Mouse (Mus musculus) CH12.LX (cell line): ENCODE results near the gene Ercc8. TPM values are rescaled to one million over a fixed set of nuclear protein-coding genes. Genes with fewer than 3 reads are reported as not detected.
A peak's percentile ranks its signal among the peaks of the same experiment; 100 is the strongest.

Experiments
- DNase-seq: peaks from one replicate; pipeline ENCODE4 v3.0.0-alpha.2; 2013; ENCODE audit errors: extremely low read depth
- H3K27ac ChIP-seq: 2 replicates; pipeline ENCODE4 v1.5.1; 2012; ENCODE audit warnings: low read depth, mild to moderate bottlenecking, control low read depth, moderate library complexity; ENCODE audit not compliant: insufficient read depth
- H3K27me3 ChIP-seq: replicated peaks from 2 replicates; pipeline ENCODE3; 2012; ENCODE audit warnings: inconsistent platforms
- H3K36me3 ChIP-seq, 2 experiments: replicated peaks in 1 of 2; 2 replicates each; pipeline versions ENCODE3 to v1.6.1; 2012; ENCODE audit warnings: inconsistent platforms in 1 of 2, low read length in 1 of 2, mild to moderate bottlenecking in 1 of 2, mixed read lengths in 1 of 2, moderate library complexity in 1 of 2; ENCODE audit not compliant: control insufficient read depth in 1 of 2, insufficient read depth in 1 of 2
- H3K4me1 ChIP-seq, 2 experiments: 2 replicates each; pipeline ENCODE4 v1.6.1; 2012; ENCODE audit warnings: inconsistent platforms in 1 of 2, moderate library complexity in 1 of 2; ENCODE audit not compliant: insufficient read depth in 2 of 2, control insufficient read depth in 1 of 2
- H3K4me2 ChIP-seq: 2 replicates; pipeline ENCODE4 v1.6.1; 2012; ENCODE audit warnings: low read depth, mild to moderate bottlenecking, control low read depth; ENCODE audit not compliant: poor library complexity, insufficient read depth, severe bottlenecking
- H3K4me3 ChIP-seq, 3 experiments: fragments of 150-350 bp in 1 of 3; sonication (generic) in 1 of 3; replicated peaks in 1 of 3; 2 replicates each; pipeline versions ENCODE3 to v1.5.1; 2011 to 2012; ENCODE audit warnings: low read depth in 2 of 3, low read length in 2 of 3, mild to moderate bottlenecking in 2 of 3, moderate library complexity in 2 of 3, control low read depth in 1 of 3, improper control_type of control experiment in 1 of 3, inconsistent platforms in 1 of 3, mixed read lengths in 1 of 3; ENCODE audit not compliant: poor library complexity in 1 of 3
- H3K79me2 ChIP-seq: replicated peaks from 2 replicates; pipeline ENCODE4 v1.6.1; 2012; ENCODE audit warnings: mild to moderate bottlenecking, moderate library complexity; ENCODE audit not compliant: control insufficient read depth, poor library complexity, insufficient read depth, severe bottlenecking; ENCODE audit errors: extremely low read depth
- H3K9ac ChIP-seq: 2 replicates; pipeline ENCODE4 v1.6.1; 2012; ENCODE audit warnings: low read depth, mild to moderate bottlenecking, control low read depth, moderate library complexity; ENCODE audit not compliant: insufficient read depth
- H3K9me3 ChIP-seq: replicated peaks from 2 replicates; pipeline ENCODE3; 2012; ENCODE audit warnings: low read length, inconsistent platforms, mixed read lengths
- CHD1 ChIP-seq: IDR thresholded peaks from 2 replicates; pipeline ENCODE4 v1.6.1; 2012; ENCODE audit warnings: low read depth, low read length, improper control_type of control experiment, inconsistent platforms
- CHD2 ChIP-seq: IDR thresholded peaks from 2 replicates; pipeline ENCODE4 v1.6.1; 2011; ENCODE audit warnings: low read length, improper control_type of control experiment
- CTCF ChIP-seq, 2 experiments: IDR thresholded peaks in 1 of 2; conservative IDR thresholded peaks in 1 of 2; 2 replicates each; pipeline ENCODE4 v1.5.1; 2011 to 2012; ENCODE audit warnings: low read depth in 2 of 2, low read length in 2 of 2, improper control_type of control experiment in 1 of 2, inconsistent platforms in 1 of 2, mild to moderate bottlenecking in 1 of 2, moderate library complexity in 1 of 2
- E2F4 ChIP-seq: IDR thresholded peaks from 2 replicates; pipeline ENCODE4 v1.6.1; 2011; ENCODE audit warnings: low read depth, low read length, improper control_type of control experiment; ENCODE audit not compliant: insufficient replicate concordance
- ELF1 ChIP-seq: IDR thresholded peaks from 2 replicates; pipeline ENCODE4 v1.6.1; 2014; ENCODE audit warnings: low read depth, mild to moderate bottlenecking, inconsistent platforms, low read length, improper control_type of control experiment
- EP300 ChIP-seq: IDR thresholded peaks from 2 replicates; pipeline ENCODE4 v1.6.1; 2011; ENCODE audit warnings: low read length, improper control_type of control experiment
- ETS1 ChIP-seq: conservative IDR thresholded peaks from 2 replicates; pipeline ENCODE4 v1.6.1; 2012; ENCODE audit warnings: low read depth, mild to moderate bottlenecking, inconsistent platforms, low read length, improper control_type of control experiment, moderate library complexity
- GABPA ChIP-seq: IDR thresholded peaks from 2 replicates; pipeline ENCODE4 v1.6.1; 2012; ENCODE audit warnings: low read depth, low read length, improper control_type of control experiment, inconsistent platforms; ENCODE audit not compliant: insufficient replicate concordance
- HCFC1 ChIP-seq: IDR thresholded peaks from 2 replicates; pipeline ENCODE4 v1.6.1; 2012; ENCODE audit warnings: low read depth, mild to moderate bottlenecking, inconsistent platforms, low read length, improper control_type of control experiment
- IRF4 ChIP-seq: IDR thresholded peaks from 2 replicates; pipeline ENCODE4 v1.6.1; 2014; ENCODE audit warnings: low read depth, mild to moderate bottlenecking, inconsistent platforms, low read length, improper control_type of control experiment
- JUN ChIP-seq: IDR thresholded peaks from 2 replicates; pipeline ENCODE4 v1.6.1; 2011; ENCODE audit warnings: low read depth, mild to moderate bottlenecking, low read length, improper control_type of control experiment, moderate library complexity; ENCODE audit not compliant: insufficient read depth
- JUND ChIP-seq: conservative IDR thresholded peaks from 2 replicates; pipeline ENCODE4 v1.6.1; 2011; ENCODE audit warnings: low read depth, low read length, improper control_type of control experiment
- KAT2A ChIP-seq: IDR thresholded peaks from 2 replicates; pipeline ENCODE4 v1.6.1; 2012; ENCODE audit warnings: low read length, improper control_type of control experiment, inconsistent platforms; ENCODE audit not compliant: insufficient replicate concordance
- MAFK ChIP-seq: IDR thresholded peaks from 2 replicates; pipeline ENCODE4 v1.6.1; 2011; ENCODE audit warnings: low read length, improper control_type of control experiment; ENCODE audit not compliant: insufficient replicate concordance
- MAX ChIP-seq: IDR thresholded peaks from 2 replicates; pipeline ENCODE4 v1.6.1; 2011; ENCODE audit warnings: low read length, improper control_type of control experiment
- MEF2A ChIP-seq: IDR thresholded peaks from 2 replicates; pipeline ENCODE4 v1.6.1; 2014; ENCODE audit warnings: low read depth, mild to moderate bottlenecking, inconsistent platforms, low read length, improper control_type of control experiment, borderline replicate concordance
- MXI1 ChIP-seq: IDR thresholded peaks from 2 replicates; pipeline ENCODE4 v1.6.1; 2011; ENCODE audit warnings: mild to moderate bottlenecking, low read depth, low read length, improper control_type of control experiment
- MYC ChIP-seq: IDR thresholded peaks from 2 replicates; pipeline ENCODE4 v1.6.1; 2011; ENCODE audit warnings: low read depth, mild to moderate bottlenecking, improper control_type of control experiment, low read length
- NELFE ChIP-seq: IDR thresholded peaks from 2 replicates; pipeline ENCODE4 v1.6.1; 2011; ENCODE audit warnings: low read depth, low read length, improper control_type of control experiment
- NRF1 ChIP-seq: IDR thresholded peaks from 2 replicates; pipeline ENCODE4 v1.6.1; 2014; ENCODE audit warnings: low read depth, mild to moderate bottlenecking, inconsistent platforms, low read length, improper control_type of control experiment, moderate library complexity
- POLR2A ChIP-seq: IDR thresholded peaks from 2 replicates; pipeline ENCODE4 v1.6.1; 2011; ENCODE audit warnings: low read depth, mild to moderate bottlenecking, improper control_type of control experiment, low read length
- POLR2AphosphoS2 ChIP-seq: IDR thresholded peaks from 2 replicates; pipeline ENCODE4 v1.6.1; 2011; ENCODE audit warnings: low read depth, low read length, improper control_type of control experiment
- RAD21 ChIP-seq: IDR thresholded peaks from 2 replicates; pipeline ENCODE4 v1.6.1; 2011; ENCODE audit warnings: low read depth, mild to moderate bottlenecking, low read length, improper control_type of control experiment, moderate library complexity
- RCOR1 ChIP-seq: conservative IDR thresholded peaks from 2 replicates; pipeline ENCODE4 v1.6.1; 2012; ENCODE audit warnings: low read depth, mild to moderate bottlenecking, inconsistent platforms, low read length, improper control_type of control experiment
- SMC3 ChIP-seq: IDR thresholded peaks from 2 replicates; pipeline ENCODE4 v1.6.1; 2011; ENCODE audit warnings: low read depth, low read length, improper control_type of control experiment
- TBP ChIP-seq: conservative IDR thresholded peaks from 2 replicates; pipeline ENCODE4 v1.6.1; 2011; ENCODE audit warnings: low read depth, low read length, improper control_type of control experiment
- TCF12 ChIP-seq: IDR thresholded peaks from 2 replicates; pipeline ENCODE4 v1.6.1; 2014; ENCODE audit warnings: low read depth, mild to moderate bottlenecking, inconsistent platforms, low read length, improper control_type of control experiment
- USF1 ChIP-seq: IDR thresholded peaks from 2 replicates; pipeline ENCODE4 v1.6.1; 2014; ENCODE audit warnings: low read depth, mild to moderate bottlenecking, inconsistent platforms, low read length, improper control_type of control experiment
- USF2 ChIP-seq: conservative IDR thresholded peaks from 2 replicates; pipeline ENCODE4 v1.6.1; 2011; ENCODE audit warnings: low read depth, low read length, improper control_type of control experiment
- ZKSCAN1 ChIP-seq: IDR thresholded peaks from 2 replicates; pipeline ENCODE4 v1.6.1; 2012; ENCODE audit warnings: low read depth, inconsistent platforms, low read length, improper control_type of control experiment, borderline replicate concordance
- ZNF384 ChIP-seq: IDR thresholded peaks from 2 replicates; pipeline ENCODE4 v1.6.1; 2012; ENCODE audit warnings: low read depth, low read length, improper control_type of control experiment, inconsistent platforms
- dilution Hi-C: fragments of 300-500 bp; cut with MboI; formaldehyde crosslinking; loops from 2 replicates; pipeline ENCODE4 v1.14.3; 2020; ENCODE audit warnings: low sequenced_read_pairs; ENCODE audit not compliant: extremely low pct_unique_long_range_greater_than_20kb, extremely low pct_ligation_motif_present
- in situ Hi-C: fragments of 300-500 bp; cut with MboI; formaldehyde crosslinking; loops from 3 replicates; pipeline ENCODE4 v1.14.3; 2019; ENCODE audit warnings: low sequenced_read_pairs, low pct_ligation_motif_present, low pct_unique_long_range_greater_than_20kb, mixed read lengths
- polyA plus RNA-seq: library from polyadenylated mRNA; unstranded; fragments of >175 nt; gene quantifications from 2 replicates; pipeline ENCODE4 v1.2.1, GENCODE M21; 2012; ENCODE audit warnings: low read depth; ENCODE audit not compliant: insufficient read length
- total RNA-seq, 2 experiments: library from RNA; depleted of rRNA; stranded (reverse); fragments of 300-350 nt in 1 of 2; fragments of >200 nt in 1 of 2; gene quantifications; 2 replicates each; pipeline ENCODE4 v1.2.3; 2012 to 2014

The Ercc8 gene
- total and polyA plus RNA-seq, 3 experiments: 20.0 to 29.4 (median 20.7) TPM

GRCm38 (mm10) chr13:108210960-108211359 is 52.4 kb downstream of the Ercc8 start:
- H3K9me3 ChIP-seq: no peaks in the 10 kb centered on the region
- peaks cover 5% of the 10 kb centered on the region for H3K79me2 ChIP-seq
- no peaks in the 10 kb centered on the region for H3K36me3 ChIP-seq
- H3K4me2 ChIP-seq: no peak overlapping the region
- no peak overlapping the region for H3K9ac ChIP-seq
- no peaks in the 10 kb centered on the region for H3K27me3 ChIP-seq
- in situ Hi-C loops (loop anchor here (5.0 kb wide), 1 partner anchor 106 kb away; the partner anchor contains the start of gene Depdc1b), dilution Hi-C loops (no loop called here)
- no peak overlapping the region for H3K27ac ChIP-seq
- TF ChIP-seq HCFC1 (no peak), POLR2AphosphoS2 (no peak), KAT2A (no peak), USF2 (no peak), JUN (no peak), JUND (no peak), CTCF (conservative IDR thresholded peaks at IDR 0.05 in 1 of 2, IDR thresholded peaks at IDR 0.05 in 1 of 2; ENCODE audit: low read depth in 2 of 2, low read length in 2 of 2) (no peak), CHD2 (no peak), RCOR1 (no peak), MAFK (no peak), MAX (no peak), IRF4 (no peak), TBP (no peak), ETS1 (no peak), NRF1 (no peak), NELFE (no peak), POLR2A (no peak), MEF2A (no peak), SMC3 (no peak), RAD21 (no peak)
- no peak for DNase-seq
- no peak overlapping the region for H3K4me3 ChIP-seq
- peaks cover 11 to 50% of the 10 kb centered on the region in 2 experiments for H3K4me1 ChIP-seq

GRCm38 (mm10) chr13:108212397-108213018 is 54.0 kb downstream of the Ercc8 start:
- peak overlapping the region; percentile 82 for H3K9ac ChIP-seq
- no peaks in the 10 kb centered on the region for H3K27me3 ChIP-seq
- no peaks in the 10 kb centered on the region for H3K9me3 ChIP-seq
- peak overlapping the region in 1 of 3 experiments; percentile 22 for H3K4me3 ChIP-seq
- peak overlapping the region; percentile 93 for H3K27ac ChIP-seq
- peaks cover 5% of the 10 kb centered on the region for H3K79me2 ChIP-seq
- peak overlapping the region; percentile 79 for H3K4me2 ChIP-seq
- dilution Hi-C loops: no loop called here
- H3K4me1 ChIP-seq: peaks cover 9 to 43% of the 10 kb centered on the region in 2 experiments
- in situ Hi-C loops: loop anchor here (5.0 kb wide), 1 partner anchor 105 kb away; the partner anchor contains the start of gene Depdc1b
- DNase-seq: peak; percentile 80
- H3K36me3 ChIP-seq: no peaks in the 10 kb centered on the region
- TF ChIP-seq POLR2A: 0 out of 2 replicates have a peak, but pooled peaks have one; percentile 24
- peak; percentile 33; the same call in 1 of the 2 replicates for TF ChIP-seq EP300
- TF ChIP-seq POLR2AphosphoS2: no peak
- no peak for TF ChIP-seq ZKSCAN1
- TF ChIP-seq GABPA: no peak
- peak; percentile 30; the same call in 1 of the 2 replicates for TF ChIP-seq MYC
- no peak for TF ChIP-seq SMC3
- TF ChIP-seq MXI1: peak; percentile 27; the same call in 1 of the 2 replicates
- TF ChIP-seq RCOR1: no peak
- TF ChIP-seq TCF12: peak; percentile 62
- TF ChIP-seq USF1: no peak
- TF ChIP-seq IRF4: peak; percentile 53
- no peak; the same call in 1 of the 2 replicates for TF ChIP-seq ETS1
- no peak for TF ChIP-seq ELF1
- TF ChIP-seq NELFE: no peak
- TF ChIP-seq MAFK: no peak
- peak; percentile 80 for TF ChIP-seq CHD2
- no peak for TF ChIP-seq JUND
- TF ChIP-seq E2F4: no peak
- TF ChIP-seq ZNF384: peak; percentile 92
- TF ChIP-seq CHD1: no peak; the same call in none of the 2 replicates
- TF ChIP-seq MEF2A: 0 out of 2 replicates have a peak, but pooled peaks have one; percentile 33
